Mouse (Mus musculus): ENCODE data around the gene Fcer2a.

Fcer2a gene

DNA sequence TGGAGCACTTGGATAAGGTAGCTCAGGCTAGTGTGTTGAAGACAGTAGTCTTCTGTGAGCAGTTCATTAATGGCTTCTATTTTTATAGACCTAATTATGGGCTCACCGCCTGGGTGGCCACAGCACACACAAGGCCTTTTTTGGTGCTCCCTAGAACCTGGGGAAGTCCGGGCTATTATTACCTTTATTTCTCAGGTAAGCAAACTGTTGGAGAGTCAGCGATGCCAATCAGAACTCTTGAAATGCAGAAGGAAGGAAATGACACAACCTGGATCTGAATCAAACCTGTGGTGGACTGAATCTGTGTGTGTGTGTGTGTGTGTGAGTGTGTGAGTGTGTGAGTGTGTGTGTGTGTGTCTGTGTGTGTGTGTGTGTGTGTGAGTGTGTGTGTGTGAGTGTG is at the start of gene Fcer2a:
Gene Fcer2a, minus strand, starts transcription at position 55 of the 400 bp plus-strand sequence.
- no peak for DNase-seq (ENCODE audit: low spot score in 2 of 2)

DNA sequence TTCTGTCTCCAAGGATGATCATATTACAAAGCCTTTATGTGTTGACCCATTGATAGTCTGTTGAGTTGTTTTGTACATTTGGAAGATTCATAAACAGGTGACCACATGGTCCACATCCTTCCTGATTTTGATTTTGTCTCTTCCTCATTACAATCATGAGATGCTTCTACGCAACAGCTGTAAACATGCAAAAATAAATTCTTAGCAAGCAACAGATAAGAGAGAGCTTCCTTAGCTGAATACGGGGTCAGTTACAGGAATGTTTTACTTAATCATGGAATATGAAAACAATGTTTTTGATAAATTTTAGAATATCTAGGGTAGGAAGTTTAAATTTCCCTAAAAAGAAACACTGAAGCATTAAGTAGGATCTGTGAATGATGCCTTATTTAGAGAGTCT is 43.0 kb upstream of the Fcer2a start:
- no peak for DNase-seq (ENCODE audit: low spot score in 2 of 2)

DNA sequence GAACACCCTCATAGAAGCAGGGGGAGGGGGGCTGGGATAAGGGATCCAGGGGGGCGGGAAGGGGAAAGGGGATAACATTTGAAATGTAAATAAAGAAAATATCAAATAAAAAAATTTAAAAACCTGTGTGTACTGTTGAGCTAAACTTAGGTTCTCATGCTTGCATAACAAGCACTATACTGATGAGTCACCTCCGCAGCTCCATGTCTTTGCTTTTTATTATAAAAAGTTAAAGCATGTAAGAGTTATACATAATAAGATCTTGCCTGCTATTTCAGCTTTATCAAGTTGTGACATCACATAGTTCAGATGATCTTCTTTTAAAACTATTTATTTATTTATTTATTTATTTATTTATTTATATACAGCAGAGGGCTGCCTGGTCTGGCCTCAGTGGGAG is 41.6 kb upstream of the Fcer2a start:
- no peak for DNase-seq (ENCODE audit: low spot score in 2 of 2)

DNA sequence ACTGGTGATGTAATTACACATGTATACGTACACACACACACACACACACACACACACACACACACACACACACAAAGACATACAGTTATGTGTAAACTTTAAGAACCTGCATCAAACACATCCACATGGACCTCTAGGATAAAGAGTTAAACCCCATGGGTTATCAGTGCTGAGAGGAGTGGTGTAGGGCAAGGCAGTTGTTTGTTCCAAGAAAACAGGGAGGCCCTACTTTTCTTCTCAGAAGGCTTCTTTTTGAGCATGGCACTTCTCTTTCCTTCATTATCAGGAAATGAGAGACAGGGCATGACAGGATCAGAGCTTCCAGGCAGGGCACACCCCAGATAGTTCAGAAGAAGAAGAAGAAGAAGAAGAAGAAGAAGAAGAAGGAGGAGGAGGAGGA is 40.1 kb upstream of the Fcer2a start:
- DNase-seq (ENCODE audit: low spot score in 2 of 2) = no peak

DNA sequence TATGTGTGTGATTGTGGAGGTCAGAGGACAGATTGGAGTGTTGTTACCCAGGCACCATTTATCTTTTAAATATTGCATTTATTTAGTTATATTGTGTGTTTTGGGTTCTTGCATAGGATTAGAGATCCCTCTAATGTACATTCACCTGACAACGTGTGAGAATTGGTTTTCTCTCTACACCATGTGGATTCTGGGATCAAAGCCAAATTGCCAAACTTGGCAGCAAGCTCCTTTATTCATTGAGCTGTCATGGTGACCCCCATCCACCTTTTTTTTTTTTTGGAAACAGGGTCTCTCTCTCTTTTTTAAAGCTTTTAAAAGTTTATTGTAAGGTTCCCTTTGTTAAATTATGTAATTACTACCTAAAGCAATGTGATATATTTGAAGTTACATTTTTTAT is 27.1 kb upstream of the Fcer2a start:
- no peak for DNase-seq (ENCODE audit: low spot score in 2 of 2)

DNA sequence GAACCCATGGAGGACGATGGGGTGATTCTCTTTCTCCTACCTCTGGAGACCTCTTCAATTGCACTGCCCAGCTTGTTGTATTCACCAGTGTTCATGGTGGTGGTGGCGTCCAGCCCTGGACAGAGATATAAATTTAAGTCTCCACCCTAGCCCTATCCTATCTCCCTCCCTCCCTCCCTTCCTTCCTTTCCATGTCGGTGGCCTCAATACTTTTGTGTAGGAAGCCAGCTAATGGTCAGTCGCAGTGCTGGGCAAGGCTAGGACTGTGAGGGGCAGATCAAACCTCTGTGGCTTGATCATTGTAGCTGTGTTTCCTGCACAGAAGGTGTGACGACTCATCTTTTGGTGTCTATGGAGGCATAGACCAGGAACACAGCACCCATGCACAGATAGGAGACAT is 26.6 kb upstream of the Fcer2a start, which contains the start of gene Clec4g:
Gene Clec4g, minus strand, starts transcription at position 101 of the 400 bp plus-strand sequence.
- no peak for DNase-seq (ENCODE audit: low spot score in 2 of 2)

DNA sequence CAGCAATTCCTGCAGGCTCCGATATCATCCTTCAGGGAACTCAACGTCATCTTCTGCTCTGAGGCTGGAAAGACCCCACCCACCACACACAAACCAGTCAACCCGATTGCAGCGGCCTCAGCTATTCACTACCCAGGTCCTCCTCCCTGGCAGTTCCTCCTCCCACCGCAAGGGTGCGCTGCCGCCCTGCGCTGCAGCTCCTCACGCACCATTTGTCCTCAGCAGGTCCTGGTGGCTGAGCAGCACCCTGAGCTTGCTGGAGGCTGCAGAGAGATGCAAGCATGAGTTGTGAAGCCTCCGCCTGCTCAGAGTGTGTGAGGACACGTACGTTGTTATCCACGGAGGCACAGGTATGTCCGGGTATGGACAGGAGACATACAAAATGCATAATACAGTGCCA is 24.6 kb upstream of the Fcer2a start:
- peak; percentile 26 to 51 for DNase-seq (ENCODE audit: low spot score in 2 of 2)

DNA sequence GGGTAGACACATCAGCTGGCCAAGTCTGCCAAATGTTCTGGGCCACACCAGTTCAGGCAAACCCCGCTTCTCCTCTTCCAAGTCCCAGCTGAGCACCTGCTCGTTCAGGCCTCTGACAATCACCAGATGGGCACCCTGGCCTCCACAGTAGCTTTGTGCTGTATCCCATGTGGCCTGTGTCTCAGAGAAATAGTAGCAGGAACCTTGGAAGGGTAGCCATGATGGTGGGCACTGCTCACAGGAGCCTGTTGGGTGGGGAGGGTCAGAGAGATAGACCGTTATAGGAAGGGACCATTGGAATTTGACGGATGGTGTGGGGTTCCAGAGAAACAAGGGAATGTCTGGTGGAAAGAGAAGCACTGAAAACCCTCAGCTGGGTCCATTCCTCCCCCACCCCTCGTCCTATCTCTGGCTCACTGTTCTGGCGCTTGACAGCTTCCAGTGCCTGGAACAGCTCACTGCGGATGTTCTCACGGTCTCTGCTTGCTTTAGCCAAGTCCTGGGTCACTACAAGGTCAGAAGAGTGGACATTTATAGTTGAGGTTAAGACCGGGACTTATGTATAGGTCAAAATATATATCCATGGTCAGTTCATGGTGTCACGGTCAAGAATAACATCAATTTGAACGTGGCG is 23.5 kb upstream of the Fcer2a start:
- DNase-seq (ENCODE audit: low spot score in 2 of 2) = no peak

DNA sequence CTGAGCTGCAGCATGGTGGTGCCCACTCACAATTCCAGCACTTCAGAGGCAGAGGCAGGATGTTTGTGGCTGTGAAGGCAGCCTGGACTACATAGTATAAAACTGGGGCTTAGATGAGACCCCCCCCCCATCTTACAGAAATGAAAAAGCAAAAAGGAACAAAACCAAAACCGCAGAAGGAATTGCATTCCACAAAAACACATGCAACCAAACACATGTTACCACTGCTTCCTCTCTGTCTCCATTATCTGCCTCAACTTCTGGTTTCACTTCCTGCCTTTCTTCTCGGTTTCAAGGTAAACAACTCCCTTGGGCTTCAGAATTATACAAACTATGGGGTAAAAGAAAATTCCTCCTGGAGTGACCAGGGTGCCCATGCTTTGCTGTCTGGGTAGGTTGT is 17.7 kb upstream of the Fcer2a start:
- DNase-seq (ENCODE audit: low spot score in 2 of 2) = no peak

DNA sequence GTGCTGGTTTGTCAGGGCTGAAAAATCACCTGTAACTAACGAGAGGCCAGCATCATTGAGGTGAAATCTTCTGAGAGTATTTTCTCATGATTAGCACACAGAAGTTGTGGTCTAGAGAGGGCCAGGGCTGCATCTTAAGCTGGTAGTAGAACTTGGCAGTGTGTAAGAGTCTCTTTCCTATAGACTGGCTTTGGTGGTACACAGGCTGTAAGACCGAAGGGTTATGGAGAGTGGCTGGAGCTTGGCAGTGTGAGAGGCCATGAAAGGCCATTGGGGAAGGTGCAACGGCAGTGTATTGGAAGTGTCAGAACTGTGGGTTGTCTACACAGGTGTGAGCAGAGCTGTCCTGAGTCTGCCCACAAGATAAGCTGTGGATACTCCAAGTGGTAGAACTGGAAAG is 16.3 kb upstream of the Fcer2a start:
- no peak for DNase-seq (ENCODE audit: low spot score in 2 of 2)

DNA sequence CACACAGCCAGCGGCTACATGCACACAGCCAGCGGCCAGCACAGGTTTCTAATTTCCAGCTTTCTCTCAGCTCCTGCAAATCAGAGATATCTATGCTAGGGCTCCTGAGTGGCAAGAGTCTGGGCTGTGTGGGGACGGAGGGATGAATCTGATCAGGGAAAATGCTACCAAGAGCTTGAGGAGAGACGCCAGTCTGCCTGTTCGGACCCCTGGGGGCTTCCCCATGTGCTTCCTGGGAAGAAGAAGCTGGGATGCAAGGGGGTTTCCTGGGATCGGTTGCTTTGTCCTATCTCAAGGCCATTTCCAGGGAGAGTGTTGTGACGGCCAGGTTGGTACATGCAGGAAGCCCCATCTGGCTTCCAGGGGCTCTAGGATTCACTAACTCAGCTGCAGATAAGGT is 13.6 kb upstream of the Fcer2a start:
- DNase-seq (ENCODE audit: low spot score in 2 of 2) = no peak

DNA sequence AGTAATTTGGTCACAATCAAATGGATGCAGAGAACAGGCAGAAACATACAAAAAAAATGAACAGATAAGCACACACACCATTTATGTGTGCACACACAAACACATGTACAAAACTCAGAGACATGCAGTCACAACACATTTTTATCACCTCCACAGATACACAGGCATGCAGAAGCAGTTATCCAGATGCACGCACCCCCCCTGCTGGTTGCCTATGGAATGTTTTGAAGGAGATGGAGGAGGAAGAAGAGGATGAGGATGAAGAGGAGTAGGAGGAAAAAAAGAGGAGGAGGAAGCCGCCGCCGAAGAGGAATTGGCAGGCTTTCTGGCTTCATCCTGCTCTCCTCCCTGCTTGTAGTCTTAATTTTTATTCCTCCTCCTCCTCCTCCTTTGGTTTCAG is 11.7 kb upstream of the Fcer2a start:
- DNase-seq (ENCODE audit: low spot score in 2 of 2) = no peak

DNA sequence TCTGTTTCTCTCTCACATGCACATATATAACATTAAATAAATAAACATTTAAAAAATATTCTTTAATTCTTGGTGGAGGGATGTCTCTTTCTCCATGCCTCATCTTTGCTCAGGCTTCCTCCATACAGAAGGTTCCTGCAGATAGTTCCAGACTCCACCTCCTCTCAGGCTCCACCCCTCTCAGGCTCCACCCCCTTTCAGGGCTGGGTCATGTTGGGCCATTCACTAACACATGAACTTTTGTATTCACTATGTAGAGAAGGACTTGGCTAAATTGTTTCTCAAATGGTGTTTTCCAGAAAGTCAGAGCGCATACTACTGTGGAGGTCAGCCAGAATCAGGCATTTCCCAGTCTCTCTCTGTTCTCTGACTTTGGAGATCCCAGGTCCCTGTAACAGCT is 7.5 kb upstream of the Fcer2a start:
- no peak for DNase-seq (ENCODE audit: low spot score in 2 of 2)

DNA sequence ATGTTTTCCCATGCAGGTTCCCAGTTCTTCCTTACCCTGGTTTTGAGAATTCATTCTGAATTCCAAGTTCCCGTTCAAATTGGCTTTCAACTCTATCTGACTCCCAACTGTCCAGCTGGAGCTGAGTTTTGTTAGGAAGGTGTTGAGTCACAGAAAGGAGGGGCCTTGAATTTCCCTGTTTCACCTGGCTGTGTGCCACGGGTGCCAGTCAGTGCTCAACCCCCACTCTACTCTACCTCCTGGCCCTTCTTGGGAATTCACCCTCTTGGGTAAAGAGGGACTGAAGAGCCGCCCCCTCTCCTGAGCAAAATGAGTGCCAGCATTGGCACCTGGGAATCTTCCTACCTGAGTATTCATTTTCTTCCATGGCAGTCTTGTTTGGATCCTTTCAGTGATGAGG is 3.2 kb downstream of the Fcer2a start:
- no peak for DNase-seq (ENCODE audit: low spot score in 2 of 2)

DNA sequence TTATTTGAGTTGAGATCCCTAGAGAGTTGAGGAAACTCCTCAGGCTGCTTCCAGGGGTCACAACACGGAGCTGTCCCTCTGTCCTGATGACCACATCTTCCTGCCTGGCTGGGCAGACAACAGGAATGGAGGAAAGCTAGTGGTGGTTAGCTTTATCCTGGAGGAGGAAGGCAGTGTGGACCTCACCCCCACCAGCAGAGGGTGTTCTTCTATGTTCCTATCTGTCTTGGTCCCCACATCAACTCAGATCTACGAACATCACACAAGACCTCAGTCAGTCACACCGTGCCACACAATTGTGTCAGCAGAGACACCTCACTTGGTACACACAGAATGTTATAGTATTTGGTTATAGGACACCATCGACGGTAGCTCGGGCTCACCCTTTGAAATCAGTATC is 6.4 kb downstream of the Fcer2a start:
- DNase-seq (ENCODE audit: low spot score in 2 of 2) = no peak

DNA sequence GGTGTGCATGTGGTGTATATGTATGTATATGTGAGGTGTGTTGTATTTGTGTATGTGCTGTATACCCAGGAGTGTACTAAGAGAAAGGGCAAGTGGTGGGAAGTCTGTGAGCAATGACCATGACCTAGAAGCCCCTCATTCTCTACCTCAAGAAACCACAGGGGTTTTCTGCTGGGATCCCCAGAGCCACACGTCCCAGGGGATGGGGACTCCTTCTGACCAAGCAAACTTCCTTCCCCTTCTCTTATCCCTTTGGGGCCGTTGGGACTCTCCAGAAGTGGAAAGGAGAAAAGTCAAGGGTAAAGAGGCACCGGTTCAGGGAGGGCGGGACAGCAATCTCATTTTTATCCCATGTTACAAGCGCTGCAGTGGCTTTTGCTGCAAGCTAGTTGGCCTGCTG is 8.6 kb downstream of the Fcer2a start:
- DNase-seq (ENCODE audit: low spot score in 2 of 2) = no peak

DNA sequence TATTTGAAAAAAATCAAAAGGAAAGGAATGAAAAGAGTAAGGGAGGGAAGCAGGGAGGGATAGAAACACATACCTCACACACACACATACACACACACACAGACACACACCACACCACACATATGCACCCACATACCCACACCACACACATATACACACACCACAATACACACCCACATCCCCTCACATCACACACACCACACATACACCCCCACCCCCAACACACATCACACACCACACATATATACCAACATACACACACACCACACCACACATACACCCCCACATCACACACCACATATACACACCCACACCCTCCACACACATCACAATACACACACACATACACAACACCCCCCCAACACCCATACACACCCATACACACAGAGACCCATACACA is 9.4 kb downstream of the Fcer2a start:
- no peak for DNase-seq (ENCODE audit: low spot score in 2 of 2)

DNA sequence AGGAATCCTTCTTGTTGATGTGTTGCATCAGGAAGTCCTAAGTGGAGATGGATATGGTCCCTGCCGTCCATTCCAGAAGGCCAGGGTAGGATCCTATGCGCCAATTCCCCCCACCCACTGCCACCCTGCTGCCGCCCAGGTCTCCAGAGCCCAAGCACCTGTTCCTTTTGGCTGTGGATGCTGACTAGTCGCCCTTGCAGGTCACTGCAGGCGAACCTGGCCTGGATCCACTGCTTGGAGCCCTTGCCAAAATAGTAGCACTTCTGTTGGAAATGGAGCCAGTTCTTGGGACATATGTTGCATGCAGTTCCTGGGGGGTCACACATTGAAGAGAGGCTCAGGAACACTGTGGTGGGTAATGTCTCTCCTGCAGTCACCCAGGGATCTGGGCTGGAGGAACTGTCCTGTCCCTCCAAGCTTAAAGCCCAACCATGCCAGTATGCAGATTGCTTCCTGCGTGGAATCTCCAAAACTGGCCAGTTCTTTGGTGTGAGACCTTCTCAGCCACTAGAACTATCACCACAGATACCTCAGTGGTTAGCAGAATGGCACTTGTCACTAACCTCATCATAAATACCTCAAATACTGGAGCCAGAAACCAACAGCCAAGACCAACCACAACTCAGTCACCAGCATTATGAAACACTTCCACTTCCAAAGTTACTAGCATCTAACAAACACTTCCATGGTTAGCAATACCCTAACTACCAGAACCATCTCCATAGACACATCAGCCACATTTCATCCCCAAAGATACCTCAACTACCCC is 10.4 kb downstream of the Fcer2a start:
- no peak for DNase-seq (ENCODE audit: low spot score in 2 of 2)

DNA sequence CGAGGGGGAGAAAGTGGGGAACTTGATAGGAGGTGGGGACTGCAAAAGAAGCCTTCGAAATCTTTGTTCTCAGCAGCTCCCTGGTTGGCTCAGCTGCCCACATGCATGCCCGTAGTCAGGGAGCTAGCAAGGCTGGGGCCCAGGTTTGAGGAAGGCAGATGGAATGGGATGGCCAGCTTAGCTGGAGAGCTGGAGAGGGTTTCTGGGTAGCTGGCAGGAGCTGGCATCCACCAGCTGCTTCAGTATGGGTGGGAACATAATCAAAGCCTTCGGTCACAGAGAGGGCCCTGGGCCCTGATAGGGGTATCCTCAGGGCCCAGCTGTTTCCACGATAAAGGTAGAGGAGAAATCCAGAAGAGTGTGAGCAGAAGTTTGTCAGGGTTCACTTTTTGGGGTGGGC is 11.5 kb downstream of the Fcer2a start:
- no peak for DNase-seq (ENCODE audit: low spot score in 2 of 2)

DNA sequence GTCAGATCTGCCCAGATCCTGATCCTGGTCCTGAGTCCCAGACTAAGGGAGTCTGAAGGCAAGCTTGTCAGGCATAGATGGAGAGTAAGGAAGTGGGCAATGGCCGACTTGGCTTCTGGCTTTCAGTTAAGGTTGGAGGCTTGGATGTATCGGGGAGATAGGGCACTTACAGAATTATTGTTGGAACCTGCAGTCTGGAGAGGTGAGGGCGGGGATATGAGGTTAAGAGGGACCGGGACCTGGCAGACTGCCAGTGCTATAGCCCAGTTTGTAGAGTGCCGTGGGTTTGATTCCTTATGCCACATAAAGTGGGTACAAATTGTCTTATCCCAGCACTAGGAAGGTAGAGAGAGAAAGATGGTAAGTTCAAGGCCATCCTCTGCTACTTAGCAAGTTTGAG is 14.3 kb downstream of the Fcer2a start:
- DNase-seq (ENCODE audit: low spot score in 2 of 2) = no peak

DNA sequence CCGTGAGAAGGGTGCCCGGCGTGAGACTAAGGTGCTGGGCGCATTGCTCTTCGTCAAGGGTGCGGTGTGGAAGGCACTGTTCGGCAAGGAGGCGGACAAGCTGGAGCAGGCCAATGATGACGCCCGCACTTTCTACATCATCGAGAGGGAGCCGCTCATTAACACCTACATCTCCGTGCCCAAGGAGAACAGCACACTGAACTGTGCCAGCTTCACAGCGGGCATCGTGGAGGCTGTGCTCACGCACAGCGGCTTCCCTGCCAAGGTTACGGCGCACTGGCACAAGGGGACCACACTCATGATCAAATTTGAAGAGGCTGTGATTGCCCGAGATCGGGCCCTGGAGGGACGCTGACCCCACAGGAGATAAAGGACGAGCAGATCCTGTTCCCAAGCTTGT is 14.7 kb downstream of the Fcer2a start:
- no peak for DNase-seq (ENCODE audit: low spot score in 2 of 2)

DNA sequence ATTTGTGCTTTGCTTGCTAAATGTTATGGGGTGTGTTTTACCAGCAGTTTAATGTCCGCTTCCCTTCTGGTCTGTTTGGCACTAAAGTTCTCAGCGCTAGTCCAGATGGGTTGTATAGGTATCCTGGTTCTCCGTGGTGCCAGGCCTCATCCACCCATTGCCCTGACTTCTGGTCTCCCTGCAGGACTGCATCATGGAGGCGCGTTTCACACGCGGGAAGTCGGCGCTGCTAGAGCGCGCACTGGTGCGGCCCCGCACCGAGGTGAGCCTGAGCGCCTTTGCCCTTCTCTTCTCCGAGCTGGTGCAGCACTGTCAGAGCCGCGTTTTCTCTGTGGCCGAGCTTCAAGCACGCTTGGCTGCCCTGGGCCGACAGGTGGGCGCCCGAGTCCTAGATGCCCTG is 15.1 kb downstream of the Fcer2a start:
- no peak for DNase-seq (ENCODE audit: low spot score in 2 of 2)

DNA sequence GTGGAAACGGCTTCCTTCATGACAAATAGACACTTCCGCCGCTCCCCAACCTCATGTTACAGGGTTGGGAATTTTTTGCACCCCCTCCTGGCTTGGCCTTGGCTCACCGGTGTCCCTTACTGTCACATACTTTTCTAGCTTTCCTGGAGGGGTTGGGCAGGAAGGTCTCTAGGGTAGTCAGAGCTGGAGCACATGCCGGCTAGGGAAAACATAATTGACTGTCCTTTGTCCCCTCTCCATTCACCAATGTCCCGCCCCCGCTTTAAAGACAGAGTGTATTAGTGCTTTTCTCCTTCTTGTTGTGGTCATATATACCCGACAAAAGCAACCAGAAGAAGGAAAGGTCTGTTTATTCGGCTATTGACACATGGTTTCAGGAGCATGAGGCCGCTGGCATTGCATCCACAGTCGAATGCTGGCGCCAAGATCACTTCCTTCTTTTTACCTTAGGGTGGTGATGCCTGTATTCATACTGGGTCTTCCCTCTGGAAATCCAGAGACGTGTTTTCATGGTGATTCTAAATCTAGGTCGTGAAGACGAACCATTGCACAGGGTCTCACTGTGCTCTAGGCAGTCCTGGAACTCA is 16.9 kb downstream of the Fcer2a start:
- DNase-seq (ENCODE audit: low spot score in 2 of 2) = no peak

All from right cerebral cortex, postnatal 36 days (tissue).